Mouse (Mus musculus): ENCODE results near the gene Olfr1228. TPM values are rescaled to one million over a fixed set of nuclear protein-coding genes. Genes with fewer than 3 reads are reported as not detected.

Gene Olfr1228
- not detected in 2 replicates for polyA plus RNA-seq (2015; fragmentation: Nextera tagmentation; extraction: Ambion mirVana)

- Histone ChIP-seq H3K9ac (no peak within 1 kb of the TSS), H3K4me3 (no peak within 1 kb of the TSS), H3K9me3 (no peaks in the 10 kb centered on the region), H3K36me3 (no peaks in the 10 kb centered on the region), H3K4me2 (no peak within 1 kb of the TSS), H3K4me1 (no peaks in the 10 kb centered on the region), H3K27me3 (no peaks in the 10 kb centered on the region), H3K27ac (no peak within 1 kb of the TSS)
- ATAC-seq (ENCODE audit: insufficient number of reproducible peaks, insufficient read depth, low FRiP score, low TSS enrichment, low read depth) = no peak
Measured at GRCm38 (mm10) chr2:89253962-89254361, at the start of gene Olfr1228. TSS of gene Olfr1228 (minus strand) at chr2:89254062.

- Histone ChIP-seq H3K36me3 (no peaks in the 10 kb centered on the region), H3K4me2 (no peak within 1 kb of the TSS), H3K27me3 (no peaks in the 10 kb centered on the region), H3K4me1 (no peaks in the 10 kb centered on the region), H3K27ac (no peak within 1 kb of the TSS), H3K9me3 (no peaks in the 10 kb centered on the region), H3K9ac (no peak within 1 kb of the TSS), H3K4me3 (no peak within 1 kb of the TSS)
- ATAC-seq (ENCODE audit: insufficient number of reproducible peaks, insufficient read depth, low FRiP score, low TSS enrichment, low read depth) = no peak
- WGBS = 75% methylated on average over 1 of the region's 1 CpGs
Measured at GRCm38 (mm10) chr2:89297168-89297567, 43.3 kb upstream of the Olfr1228 start, which contains the start of gene Olfr1230. TSS of gene Olfr1230 (minus strand) at chr2:89297268.

- Histone ChIP-seq H3K4me2 (no peak within 1 kb of the TSS), H3K27ac (no peak within 1 kb of the TSS), H3K9ac (no peak within 1 kb of the TSS), H3K36me3 (no peaks in the 10 kb centered on the region), H3K4me3 (no peak within 1 kb of the TSS), H3K27me3 (no peaks in the 10 kb centered on the region), H3K9me3 (no peaks in the 10 kb centered on the region), H3K4me1 (no peaks in the 10 kb centered on the region)
- 78% methylated on average over 2 of the region's 2 CpGs for WGBS
- ATAC-seq (ENCODE audit: insufficient number of reproducible peaks, insufficient read depth, low FRiP score, low TSS enrichment, low read depth) = no peak
Measured at GRCm38 (mm10) chr2:89287914-89288313, 34.1 kb upstream of the Olfr1228 start, which contains the start of gene Olfr1229. TSS of gene Olfr1229 (minus strand) at chr2:89288014.

- Histone ChIP-seq H3K27ac (no peak within 1 kb of the TSS), H3K9me3 (no peaks in the 10 kb centered on the region), H3K4me3 (no peak within 1 kb of the TSS), H3K4me1 (no peaks in the 10 kb centered on the region), H3K4me2 (no peak within 1 kb of the TSS), H3K36me3 (no peaks in the 10 kb centered on the region), H3K27me3 (no peaks in the 10 kb centered on the region), H3K9ac (no peak within 1 kb of the TSS)
- no peak for ATAC-seq (ENCODE audit: insufficient number of reproducible peaks, insufficient read depth, low FRiP score, low TSS enrichment, low read depth)
- 66% methylated on average over 2 of the region's 2 CpGs for WGBS
Measured at GRCm38 (mm10) chr2:89199948-89200347, 53.9 kb downstream of the Olfr1228 start, which contains the start of gene Olfr1226. TSS of gene Olfr1226 (minus strand) at chr2:89200048.

Other genes starting within 250 kb of the Olfr1228 start
- gene Olfr1215, start 247.1 kb downstream of the Olfr1228 start, polyA plus RNA-seq (2015; fragmentation: Nextera tagmentation; extraction: Ambion mirVana) = not detected in 2 replicates
- gene Olfr1216, start 235.7 kb downstream of the Olfr1228 start, polyA plus RNA-seq (2015; fragmentation: Nextera tagmentation; extraction: Ambion mirVana) = not detected in 2 replicates
- gene Olfr1217, start 222.0 kb downstream of the Olfr1228 start, polyA plus RNA-seq (2015; fragmentation: Nextera tagmentation; extraction: Ambion mirVana) = 0.07 TPM in 1 of 2 replicates, not detected in the other
- gene Olfr1218, start 192.9 kb downstream of the Olfr1228 start, polyA plus RNA-seq (2015; fragmentation: Nextera tagmentation; extraction: Ambion mirVana) = not detected in 2 replicates
- gene Olfr1219, start 170.5 kb downstream of the Olfr1228 start, polyA plus RNA-seq (2015; fragmentation: Nextera tagmentation; extraction: Ambion mirVana) = not detected in 2 replicates
- not detected in 2 replicates for gene Olfr1220, start 147.2 kb downstream of the Olfr1228 start, polyA plus RNA-seq (2015; fragmentation: Nextera tagmentation; extraction: Ambion mirVana)
- gene Olfr1221, start 136.8 kb downstream of the Olfr1228 start, polyA plus RNA-seq (2015; fragmentation: Nextera tagmentation; extraction: Ambion mirVana) = not detected in 2 replicates
- not detected in 2 replicates for gene Olfr1222, start 121.0 kb downstream of the Olfr1228 start, polyA plus RNA-seq (2015; fragmentation: Nextera tagmentation; extraction: Ambion mirVana)
- gene Olfr1223, start 102.5 kb downstream of the Olfr1228 start, polyA plus RNA-seq (2015; fragmentation: Nextera tagmentation; extraction: Ambion mirVana) = not detected in 2 replicates
- gene Olfr1224-ps1, start 90.0 kb downstream of the Olfr1228 start, polyA plus RNA-seq (2015; fragmentation: Nextera tagmentation; extraction: Ambion mirVana) = not detected in 2 replicates
- gene Olfr1225, start 79.4 kb downstream of the Olfr1228 start, polyA plus RNA-seq (2015; fragmentation: Nextera tagmentation; extraction: Ambion mirVana) = not detected in 2 replicates
- not detected in 2 replicates for gene Olfr1226, start 54.0 kb downstream of the Olfr1228 start, polyA plus RNA-seq (2015; fragmentation: Nextera tagmentation; extraction: Ambion mirVana)
- gene Olfr1229, start 34.0 kb upstream of the Olfr1228 start, polyA plus RNA-seq (2015; fragmentation: Nextera tagmentation; extraction: Ambion mirVana) = not detected in 2 replicates
- gene Olfr1230, start 43.2 kb upstream of the Olfr1228 start, polyA plus RNA-seq (2015; fragmentation: Nextera tagmentation; extraction: Ambion mirVana) = not detected in 2 replicates
- gene Olfr1231, start 53.0 kb upstream of the Olfr1228 start, polyA plus RNA-seq (2015; fragmentation: Nextera tagmentation; extraction: Ambion mirVana) = not detected in 2 replicates
- not detected in 2 replicates for gene Olfr1232, start 75.6 kb upstream of the Olfr1228 start, polyA plus RNA-seq (2015; fragmentation: Nextera tagmentation; extraction: Ambion mirVana)
- gene Olfr1233, start 88.3 kb upstream of the Olfr1228 start, polyA plus RNA-seq (2015; fragmentation: Nextera tagmentation; extraction: Ambion mirVana) = not detected in 2 replicates
- not detected in 2 replicates for gene Olfr1234, start 110.8 kb upstream of the Olfr1228 start, polyA plus RNA-seq (2015; fragmentation: Nextera tagmentation; extraction: Ambion mirVana)
- gene Olfr1238, start 155.6 kb upstream of the Olfr1228 start, polyA plus RNA-seq (2015; fragmentation: Nextera tagmentation; extraction: Ambion mirVana) = not detected in 2 replicates
- not detected in 2 replicates for gene Olfr1239, start 166.3 kb upstream of the Olfr1228 start, polyA plus RNA-seq (2015; fragmentation: Nextera tagmentation; extraction: Ambion mirVana)
- gene Olfr1240, start 188.9 kb upstream of the Olfr1228 start, polyA plus RNA-seq (2015; fragmentation: Nextera tagmentation; extraction: Ambion mirVana) = not detected in 2 replicates
- not detected in 2 replicates for gene Olfr1241, start 233.1 kb upstream of the Olfr1228 start, polyA plus RNA-seq (2015; fragmentation: Nextera tagmentation; extraction: Ambion mirVana)
- not detected in 2 replicates for gene Olfr1242, start 244.3 kb upstream of the Olfr1228 start, polyA plus RNA-seq (2015; fragmentation: Nextera tagmentation; extraction: Ambion mirVana)